Mouse (Mus musculus): ENCODE results near the gene Ddx6.

Gene Ddx6

DNA sequence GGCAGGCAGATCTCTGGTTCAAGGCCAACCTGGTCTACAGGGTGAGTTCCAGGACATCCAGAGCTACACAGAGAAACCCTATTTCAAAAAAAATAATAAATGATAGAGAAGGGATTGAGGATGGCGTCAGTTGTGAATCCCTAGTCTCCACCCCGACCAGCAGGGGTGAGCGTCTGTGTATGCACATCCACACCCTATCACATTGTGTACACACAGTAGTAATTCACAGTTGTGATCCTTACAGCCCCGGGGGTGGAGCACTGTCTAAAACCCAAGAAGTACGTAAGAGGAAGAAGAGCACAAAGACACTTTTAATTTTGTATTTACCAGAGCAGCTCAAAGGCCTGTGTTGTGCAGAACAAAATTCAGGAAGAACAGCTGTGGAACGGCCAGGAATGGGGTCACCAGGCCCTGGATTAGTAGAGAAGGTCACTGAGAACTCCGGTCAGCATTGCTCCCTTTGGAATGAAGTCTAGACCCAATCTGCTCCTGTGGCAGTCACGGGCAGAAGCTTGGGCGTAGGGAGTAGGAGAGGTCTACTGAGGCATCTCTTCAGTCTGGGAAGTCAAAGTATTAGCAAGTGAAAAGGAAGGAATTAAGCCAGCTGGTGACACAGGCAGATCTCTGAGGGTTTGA lies 9.7 kb upstream of the Ddx6 start:
- whole genome bisulfite sequencing, result 80% methylated on average over 9 of the region's 9 CpGs

DNA sequence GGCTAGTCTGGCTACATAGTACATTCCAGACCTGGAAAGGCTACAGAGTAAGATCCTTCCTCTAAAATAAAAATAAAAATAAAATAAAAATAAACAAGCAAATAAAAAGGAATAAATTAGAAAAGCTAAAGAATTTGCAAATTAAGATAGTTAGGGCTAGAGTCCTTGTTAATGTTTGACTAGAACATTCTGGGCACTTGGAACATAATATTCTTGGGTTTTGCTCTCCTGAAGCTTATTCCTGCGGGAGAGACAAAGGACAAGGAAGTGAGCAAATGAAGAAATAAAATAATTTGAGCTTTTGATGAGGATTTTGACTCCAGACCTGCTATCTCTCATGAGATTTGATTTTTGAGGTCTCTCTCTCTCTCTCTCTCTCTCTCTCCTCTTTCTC lies 9.2 kb upstream of the Ddx6 start:
- whole genome bisulfite sequencing, result 97% methylated on average over 1 of the region's 1 CpGs

DNA sequence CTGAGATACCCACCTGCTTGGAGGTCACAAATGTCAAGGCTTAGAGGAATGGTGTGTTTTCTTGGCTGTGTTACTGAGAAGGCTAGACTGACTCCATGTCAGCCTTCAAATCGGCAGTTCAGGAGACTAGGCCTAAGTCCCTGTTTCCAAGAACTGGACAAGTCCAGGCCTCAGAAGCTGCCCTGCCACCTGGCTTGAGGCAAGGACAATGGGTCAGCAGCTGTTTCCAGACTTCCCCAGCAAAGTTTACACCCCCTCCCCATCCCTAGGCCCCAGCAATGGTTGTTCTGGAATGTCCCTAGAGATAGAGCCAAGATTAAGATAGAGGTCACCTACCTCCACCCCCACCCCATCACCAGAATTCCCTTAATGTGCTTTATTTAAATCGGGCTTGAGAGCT lies 7.0 kb upstream of the Ddx6 start:
- 93% methylated on average over 2 of the region's 2 CpGs for WGBS

DNA sequence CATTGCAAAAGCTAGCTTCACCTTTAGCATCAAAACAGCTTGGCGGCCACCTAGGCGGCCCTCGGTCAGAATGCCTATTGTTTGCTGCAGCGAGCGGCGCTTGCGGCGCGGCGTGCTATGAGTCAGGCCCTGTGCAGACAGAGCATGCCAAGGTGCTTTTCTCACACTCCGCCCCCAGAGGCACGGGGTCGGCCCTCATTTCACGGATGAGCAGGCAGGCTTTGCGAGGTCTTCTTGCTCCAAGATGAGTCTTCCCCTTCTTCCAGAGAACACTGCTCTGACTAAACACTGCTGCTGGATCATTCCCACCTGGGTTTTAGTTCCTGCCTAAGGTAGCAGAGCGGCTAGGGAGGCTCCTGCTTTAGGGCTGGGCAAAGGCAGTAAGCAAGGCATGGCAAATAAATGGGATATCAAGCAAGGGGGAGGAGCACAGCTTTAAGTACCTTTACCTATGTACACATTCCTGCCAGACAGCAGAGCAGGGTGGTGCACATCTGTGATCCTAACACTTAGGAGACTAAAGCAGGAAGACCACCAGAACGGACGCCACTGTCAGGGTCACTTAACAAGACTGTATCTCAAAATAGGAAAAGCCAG lies 5.7 kb upstream of the Ddx6 start:
- WGBS, result 19% methylated on average over 18 of the region's 18 CpGs

DNA sequence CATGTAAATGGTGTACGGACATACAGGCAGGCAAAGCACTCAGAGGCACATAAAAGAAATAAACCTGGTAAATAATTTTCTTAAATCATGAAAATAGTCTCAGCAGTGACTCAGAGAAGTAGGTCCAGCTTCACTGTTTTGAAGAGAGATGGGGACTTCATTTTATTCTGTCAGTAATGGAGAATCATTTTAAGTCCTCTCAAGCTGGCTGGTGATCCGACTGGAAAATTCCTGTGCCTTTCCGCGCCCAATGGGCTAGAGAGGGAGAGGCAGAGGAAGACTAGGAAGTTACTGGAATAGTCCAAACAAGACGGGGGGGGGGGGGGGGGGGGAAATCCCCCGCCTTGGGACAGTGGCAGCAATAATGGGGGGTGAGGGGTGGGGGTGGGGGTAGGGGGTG lies 5.1 kb upstream of the Ddx6 start:
- WGBS, result 37% methylated on average over 6 of the region's 6 CpGs

DNA sequence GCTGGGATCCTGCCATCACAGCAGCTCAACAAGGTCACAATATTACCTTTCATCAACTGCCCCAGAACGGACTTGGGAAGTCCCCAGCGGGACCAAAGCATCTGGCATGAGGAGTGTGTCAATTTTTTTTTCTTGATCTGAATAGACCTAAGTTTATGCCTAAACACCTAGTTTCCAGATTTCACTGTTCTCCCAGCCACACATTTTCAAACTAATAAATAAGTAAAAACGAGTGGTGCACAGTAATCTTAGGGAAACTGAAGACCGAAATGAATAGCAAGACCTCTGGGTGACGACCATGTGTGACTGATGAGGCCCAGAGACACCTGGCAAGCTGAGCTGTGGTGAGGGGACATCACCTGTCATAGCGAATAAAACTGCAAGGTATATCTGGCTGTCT lies 3.9 kb upstream of the Ddx6 start:
- WGBS, result 86% methylated on average over 6 of the region's 6 CpGs

DNA sequence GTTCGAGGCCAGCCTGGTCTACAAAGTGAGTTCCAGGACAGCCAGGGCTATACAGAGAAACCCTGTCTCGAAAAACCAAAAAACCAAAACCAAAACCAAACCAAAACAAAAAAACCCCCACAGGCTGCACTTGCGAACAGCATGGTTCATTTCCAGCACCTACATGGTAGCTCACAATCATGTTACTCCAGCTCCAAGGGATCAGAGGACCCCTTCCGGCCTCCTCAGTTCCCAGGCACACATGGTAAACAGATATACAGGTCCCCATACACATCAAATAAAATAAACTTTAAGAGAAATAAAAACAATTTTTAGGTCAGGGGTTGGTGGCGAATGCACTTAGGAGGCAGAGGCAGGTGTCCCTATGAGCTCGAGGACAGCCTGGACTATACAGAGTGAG lies 1.9 kb upstream of the Ddx6 start:
- 68% methylated on average over 6 of the region's 6 CpGs for WGBS

DNA sequence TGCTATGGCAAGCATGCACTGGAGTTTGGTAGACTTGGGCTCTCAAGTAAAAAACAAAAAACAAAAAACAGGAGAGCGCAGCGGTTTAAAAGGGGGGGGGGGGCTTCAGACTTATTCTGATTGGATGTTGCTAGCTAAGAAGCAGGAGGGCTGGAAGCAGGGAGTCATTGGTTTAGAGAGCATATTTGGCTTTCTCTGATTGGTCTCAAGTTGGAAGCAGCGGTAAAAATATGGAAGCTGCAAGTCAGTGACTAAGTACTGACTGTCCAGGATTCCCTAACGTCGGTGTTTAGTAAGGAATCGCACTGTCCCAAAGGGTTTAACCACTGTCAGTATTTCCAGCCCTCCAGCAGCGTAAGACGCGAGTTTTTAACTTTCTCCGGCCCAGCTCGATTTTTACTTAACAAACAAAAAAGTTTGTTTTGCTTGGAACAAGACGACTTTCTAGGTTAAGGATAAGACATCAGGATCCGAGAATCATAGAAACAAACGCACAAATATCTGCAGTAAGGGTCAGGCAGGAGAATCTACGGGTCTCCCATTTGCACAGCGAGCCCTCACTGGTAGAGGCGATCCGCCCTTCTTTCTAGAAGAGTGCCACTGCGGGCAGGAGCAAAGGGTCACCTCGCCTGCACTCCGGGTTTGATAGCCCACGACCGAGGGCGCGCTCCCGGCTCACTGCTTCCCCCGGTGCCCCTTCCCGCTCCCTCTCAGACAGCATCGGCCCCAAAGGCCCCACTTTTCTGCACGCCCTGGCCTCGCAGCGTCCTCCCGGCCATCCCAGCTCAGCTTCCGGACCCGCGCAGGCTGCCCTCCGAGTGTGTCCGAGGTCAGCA lies 1.0 kb upstream of the Ddx6 start:
- under 1% methylated on average over 38 of the region's 38 CpGs for WGBS

DNA sequence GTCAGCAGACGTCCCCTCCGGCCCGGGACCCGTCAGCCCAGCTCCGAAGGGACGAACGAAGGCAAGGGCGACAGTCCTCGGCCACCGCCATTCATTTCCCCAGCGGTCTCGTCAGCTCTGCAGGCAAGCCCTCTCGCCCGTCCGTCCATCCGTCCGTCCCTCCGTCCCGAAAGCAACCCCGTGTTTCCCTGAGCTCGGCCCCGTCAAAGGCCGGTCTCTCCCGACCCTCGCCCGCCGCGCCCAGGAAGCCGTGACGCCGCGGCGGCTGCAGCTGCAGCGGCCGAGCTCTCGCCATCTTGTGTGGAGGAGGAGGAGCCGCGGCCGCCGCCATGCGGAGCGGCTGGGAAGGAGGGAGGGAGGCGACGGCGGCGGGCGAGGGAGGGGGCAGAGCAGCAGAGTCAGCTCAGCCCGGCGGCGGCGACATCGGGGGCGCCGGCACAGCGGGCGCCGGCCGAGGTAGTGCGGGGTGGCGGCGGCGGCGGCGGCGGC lies 358 bp upstream of the Ddx6 start:
- WGBS, result under 1% methylated on average over 44 of the region's 65 CpGs

DNA sequence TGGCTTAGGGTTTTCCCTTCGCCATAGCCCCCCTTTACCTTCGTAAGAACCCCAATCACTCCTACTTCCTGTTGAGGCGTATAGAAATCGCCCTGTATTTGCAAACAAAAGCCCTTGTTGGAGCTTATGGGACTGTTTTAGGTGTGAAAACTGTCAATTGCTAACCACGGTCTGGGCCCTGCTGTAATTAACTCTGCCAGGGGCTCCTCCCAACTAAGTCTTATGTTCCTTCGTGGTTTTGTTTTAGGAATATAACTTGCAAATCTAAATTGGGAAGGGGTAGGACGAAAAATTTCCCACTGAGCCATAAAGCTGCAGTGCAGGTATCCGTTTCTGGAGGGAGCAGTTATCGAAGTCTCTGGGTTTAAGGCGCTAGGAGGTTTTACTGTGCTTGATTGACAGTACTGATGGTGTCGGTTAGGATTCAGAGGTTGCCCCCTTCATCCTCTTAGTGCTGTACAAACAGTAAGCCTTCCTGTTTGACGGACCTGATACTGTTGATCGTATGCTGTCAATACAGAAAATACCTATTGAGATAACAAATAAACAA lies 999 bp downstream of the Ddx6 start:
- WGBS, result under 1% methylated on average over 13 of the region's 13 CpGs

DNA sequence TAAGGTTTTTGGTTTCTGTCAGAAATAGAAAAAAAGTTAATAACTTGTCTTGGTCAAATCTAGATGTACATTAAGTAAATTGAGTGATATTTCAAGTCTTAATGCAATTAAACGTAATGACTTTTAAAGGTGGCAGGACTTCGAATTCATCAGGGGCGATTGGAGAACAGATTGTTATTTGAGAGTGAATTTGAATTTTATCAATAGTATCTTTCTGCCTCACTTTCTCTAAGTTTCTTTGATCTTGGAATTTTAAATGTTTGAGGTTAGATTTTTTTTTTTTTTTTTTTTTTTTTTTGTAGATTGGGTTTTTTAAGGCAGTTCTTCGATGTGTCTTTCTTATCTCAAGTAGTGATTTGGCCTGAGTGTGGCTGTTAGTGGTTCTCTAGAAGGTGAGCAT lies 2.0 kb downstream of the Ddx6 start:
- WGBS, result 25% methylated on average over 4 of the region's 4 CpGs

DNA sequence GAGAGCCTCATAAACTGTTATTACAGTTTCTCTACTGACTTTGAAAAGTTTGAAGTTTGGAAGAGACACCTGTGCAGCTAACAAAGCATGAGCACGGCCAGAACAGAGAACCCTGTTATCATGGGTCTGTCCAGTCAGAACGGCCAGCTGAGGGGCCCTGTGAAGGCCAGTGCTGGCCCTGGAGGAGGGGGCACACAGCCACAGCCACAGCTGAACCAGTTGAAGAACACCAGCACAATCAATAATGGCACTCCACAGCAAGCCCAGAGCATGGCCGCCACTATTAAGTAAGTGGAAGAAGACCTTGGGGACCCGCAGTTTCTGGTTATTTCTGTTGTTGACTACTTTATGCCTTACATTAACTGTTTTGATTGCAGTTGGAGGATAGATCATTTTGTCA lies 2.6 kb downstream of the Ddx6 start:
- 38% methylated on average over 4 of the region's 4 CpGs for WGBS

DNA sequence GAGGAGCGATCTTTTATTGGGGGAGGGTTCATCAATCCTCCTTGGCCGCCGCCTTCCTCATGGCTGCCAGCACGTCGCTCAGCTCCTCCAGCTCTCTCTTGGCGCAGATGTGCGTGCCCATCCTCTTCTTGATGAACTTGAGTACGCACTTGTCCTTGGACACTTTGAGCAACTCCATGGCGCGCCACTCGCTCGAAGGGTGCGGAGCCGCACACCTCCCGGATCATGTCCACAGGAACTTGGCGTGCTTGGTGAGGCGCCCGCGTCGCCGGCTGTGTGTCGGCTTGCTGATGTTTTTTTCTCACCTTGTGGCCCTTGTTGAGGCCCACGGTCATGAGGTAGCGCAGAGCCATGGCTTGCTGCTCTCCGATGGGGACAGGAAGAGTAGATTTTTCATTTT lies 5.7 kb downstream of the Ddx6 start:
- 95% methylated on average over 25 of the region's 25 CpGs for WGBS

DNA sequence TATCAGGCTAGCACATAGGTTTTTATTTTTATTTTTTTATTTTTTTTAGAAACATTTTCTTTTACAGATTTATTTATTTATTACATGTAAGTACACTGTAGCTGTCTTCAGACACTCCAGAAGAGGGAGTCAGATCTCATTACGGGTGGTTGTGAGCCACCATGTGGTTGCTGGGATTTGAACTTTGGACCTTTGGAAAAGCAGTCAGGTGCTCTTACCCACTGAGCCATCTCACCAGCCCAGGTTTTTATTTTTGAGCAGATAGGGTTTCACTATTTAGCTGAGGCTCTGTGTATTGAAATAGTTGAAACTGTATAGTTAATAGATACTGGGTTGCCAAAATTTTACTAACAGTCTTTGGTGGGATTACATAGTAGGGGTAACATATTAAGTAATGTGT lies 8.4 kb downstream of the Ddx6 start:
- WGBS, result 34% methylated on average over 1 of the region's 1 CpGs

DNA sequence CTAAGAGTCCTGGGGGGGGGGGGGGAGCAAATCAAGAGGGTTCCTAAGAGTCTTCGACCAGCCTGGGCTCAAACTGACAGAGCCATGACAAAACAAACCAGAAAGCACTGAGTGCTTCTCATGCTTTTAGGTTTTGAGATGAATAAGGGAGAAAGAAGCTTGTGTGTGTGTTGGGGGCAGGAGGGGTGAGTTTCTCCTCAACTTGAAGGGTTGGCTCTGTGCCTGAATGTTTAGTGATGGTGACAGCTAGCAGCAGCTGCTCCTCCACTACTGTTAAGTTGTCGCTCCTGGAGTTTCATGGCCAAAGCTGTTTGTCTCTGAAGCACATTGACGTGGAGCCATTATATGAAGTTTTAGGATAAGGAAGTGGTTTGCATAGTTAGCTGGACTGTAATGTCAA lies 16.4 kb downstream of the Ddx6 start:
- 36% methylated on average over 3 of the region's 3 CpGs for WGBS

DNA sequence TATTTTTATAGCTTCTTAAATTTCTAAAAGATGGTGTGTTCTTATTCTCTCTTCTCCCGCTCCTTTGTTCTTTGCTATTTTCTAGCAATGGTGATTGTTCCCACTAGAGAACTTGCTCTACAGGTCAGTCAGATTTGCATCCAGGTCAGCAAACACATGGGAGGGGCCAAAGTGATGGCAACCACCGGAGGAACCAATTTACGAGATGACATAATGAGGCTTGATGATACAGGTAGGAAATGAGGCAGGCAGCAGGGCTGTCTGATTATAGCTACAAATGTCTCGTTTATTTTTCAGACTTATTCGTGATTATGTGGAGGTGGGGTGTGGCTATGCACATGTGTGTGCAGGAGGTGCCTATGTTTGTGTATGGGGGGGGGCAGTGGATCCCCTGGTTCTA lies 19.7 kb downstream of the Ddx6 start:
- WGBS, result 47% methylated on average over 5 of the region's 5 CpGs

DNA sequence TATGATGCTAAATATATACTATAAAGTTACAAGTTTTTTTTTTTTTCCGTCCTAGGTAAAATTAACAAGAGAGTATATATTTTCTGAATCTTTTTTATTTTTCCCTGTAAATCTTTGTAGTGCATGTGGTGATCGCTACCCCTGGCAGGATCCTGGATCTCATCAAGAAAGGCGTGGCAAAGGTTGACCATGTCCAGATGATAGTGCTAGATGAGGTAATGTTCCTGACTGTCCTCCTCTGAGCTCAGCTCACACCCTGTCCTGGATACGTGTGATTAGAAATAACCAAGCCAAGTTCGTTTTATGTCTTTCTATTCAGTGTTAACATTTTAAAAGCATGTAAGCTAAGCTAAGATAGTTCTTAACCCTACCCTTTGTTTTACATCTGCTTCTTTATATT lies 21.6 kb downstream of the Ddx6 start:
- WGBS, result 80% methylated on average over 5 of the region's 5 CpGs

DNA sequence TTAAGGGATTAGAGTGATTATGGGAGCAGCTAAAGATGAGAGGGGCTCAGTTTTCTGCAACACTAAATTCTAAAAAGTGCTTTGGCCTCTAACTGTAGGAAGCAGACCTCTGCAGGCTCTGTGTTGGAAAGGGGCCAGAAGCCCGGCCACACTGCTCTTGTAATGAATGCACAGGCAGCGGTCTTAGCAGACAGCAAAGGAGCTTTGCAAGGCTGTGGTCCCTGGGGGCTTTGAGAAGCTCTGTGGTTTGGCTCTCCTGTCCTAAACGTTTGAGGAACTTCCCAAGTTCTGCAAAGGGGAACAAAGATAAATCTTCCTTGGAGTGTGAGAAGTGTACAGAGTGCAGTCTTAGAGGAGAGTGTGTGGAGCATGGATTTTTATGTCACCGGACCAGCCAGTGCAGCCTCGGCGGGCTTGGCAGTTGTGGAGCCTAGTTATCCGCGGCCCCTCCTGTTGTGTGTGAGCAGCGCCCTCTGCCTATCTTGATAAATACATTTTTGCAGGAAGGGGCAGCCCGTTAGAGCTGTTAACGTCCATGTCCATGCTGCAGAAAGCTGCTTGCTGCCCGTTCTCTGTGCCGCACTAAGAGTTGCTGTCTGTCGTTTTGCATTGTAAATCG lies 33.0 kb downstream of the Ddx6 start:
- WGBS, result 43% methylated on average over 15 of the region's 15 CpGs

DNA sequence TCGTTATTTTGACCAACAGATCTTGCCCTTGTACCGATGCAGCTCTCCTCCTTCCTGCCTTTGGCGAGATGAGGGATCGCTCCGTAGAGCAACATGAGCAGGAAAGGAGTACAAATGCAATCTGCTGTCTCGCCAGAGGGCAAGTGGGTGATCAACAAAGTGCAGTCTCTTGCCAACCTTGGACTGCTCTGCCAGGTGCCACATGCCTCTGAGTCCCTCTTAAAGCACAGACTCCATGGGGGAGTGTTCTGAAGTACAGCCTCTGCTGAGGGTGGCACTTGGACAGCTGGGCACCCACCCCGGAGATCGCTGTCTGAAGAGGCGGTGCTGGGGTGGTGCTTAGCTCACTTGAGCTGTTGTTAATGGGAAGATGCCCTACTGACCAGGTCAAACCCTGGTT lies 34.0 kb downstream of the Ddx6 start:
- WGBS, result 63% methylated on average over 9 of the region's 9 CpGs

DNA sequence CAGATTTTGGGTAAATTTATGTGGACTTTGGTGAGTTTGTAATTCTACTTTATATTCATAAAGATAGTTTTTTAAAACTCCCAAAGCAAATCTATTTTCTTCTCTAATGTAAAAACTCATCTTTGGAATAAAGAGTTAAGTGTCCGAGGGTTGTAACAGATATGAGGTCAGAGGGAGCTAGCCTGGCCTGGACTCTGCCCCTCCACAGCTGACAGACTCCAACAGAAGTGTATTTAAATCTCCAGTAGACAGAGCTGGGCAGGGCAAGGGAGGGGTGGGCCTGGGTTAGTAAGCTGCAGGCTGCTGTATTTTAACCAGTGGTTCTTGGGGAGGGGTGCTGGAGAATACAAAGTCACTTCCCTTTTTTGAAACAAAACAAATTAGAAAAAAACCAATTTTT lies 35.3 kb downstream of the Ddx6 start:
- 78% methylated on average over 1 of the region's 1 CpGs for WGBS

DNA sequence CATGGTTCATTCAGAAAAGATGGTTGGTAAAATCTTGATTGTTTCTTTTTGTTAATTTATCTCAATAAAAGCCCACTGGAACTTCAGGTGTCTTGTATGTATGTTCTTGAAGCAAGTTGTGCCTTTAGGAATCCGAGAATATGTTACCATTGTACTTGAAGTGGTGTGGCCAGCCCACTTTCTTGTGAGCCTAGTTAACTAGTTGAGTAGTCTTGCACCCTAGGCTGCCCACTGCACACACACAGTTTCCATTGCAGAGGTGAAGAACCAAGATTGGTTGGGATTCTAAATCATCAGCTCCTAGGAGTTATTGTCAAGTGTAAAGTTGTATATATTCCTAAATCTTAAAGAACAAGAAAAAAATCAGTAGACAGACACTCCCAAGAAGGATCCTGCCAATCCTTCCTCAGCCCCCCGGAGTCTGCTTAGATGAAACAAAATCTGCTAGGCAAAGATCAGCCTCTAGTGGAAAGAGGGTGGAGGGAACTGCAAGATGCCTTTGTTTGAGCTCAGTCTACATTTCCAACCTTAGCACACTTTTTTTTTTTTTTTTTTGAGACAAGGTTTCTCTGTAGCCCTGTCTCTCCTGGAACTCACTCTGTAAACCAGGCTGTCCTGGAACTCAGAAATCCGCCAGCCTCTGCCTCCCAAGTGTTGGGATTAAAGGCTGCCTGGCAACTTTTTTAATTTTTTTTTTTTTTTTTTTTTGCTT lies 36.1 kb downstream of the Ddx6 start:
- WGBS, result 68% methylated on average over 3 of the region's 3 CpGs

DNA sequence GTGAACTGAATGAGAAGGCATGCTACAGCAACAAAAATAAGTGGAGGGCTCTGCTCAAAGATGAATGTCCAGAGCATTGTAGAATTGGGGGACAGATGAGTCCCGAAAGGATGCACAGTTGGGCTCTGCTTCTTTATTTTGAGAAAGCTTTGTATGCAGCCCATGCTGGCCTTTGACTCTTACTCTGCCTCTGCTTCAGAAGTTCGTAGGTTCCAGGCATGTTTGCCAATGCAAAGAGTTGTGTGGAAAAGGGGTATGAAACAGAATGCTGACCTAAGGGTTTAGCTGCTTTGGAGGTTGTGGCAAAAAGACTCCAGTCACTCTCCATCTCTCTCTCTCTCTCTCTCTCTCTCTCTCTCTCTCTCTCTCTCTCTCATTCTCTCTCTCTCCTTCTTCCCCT lies 36.9 kb downstream of the Ddx6 start:
- WGBS, result 80% methylated on average over 2 of the region's 2 CpGs
